Mouse (Mus musculus) brain, embryonic 14.5 days (tissue): ENCODE data around the gene Rpl22. TPM values are rescaled to one million over a fixed set of nuclear protein-coding genes. Genes with fewer than 3 reads are reported as not detected.

Experiments used
- DNase-seq: peaks from one replicate; pipeline ENCODE4 v3.0.0-alpha.2; 2011; ENCODE audit warnings: low read depth
- CTCF ChIP-seq: fragments of 200-500 bp; IDR thresholded peaks from 2 replicates; pipeline ENCODE4 v1.5.1; 2012; ENCODE audit warnings: inconsistent platforms, mild to moderate bottlenecking, moderate library complexity, borderline replicate concordance; ENCODE audit not compliant: insufficient read depth, insufficient read length; ENCODE audit errors: extremely low read depth
- POLR2A ChIP-seq: fragments of 200-500 bp; IDR thresholded peaks from 2 replicates; pipeline ENCODE4 v1.6.1; 2012; ENCODE audit warnings: mild to moderate bottlenecking, inconsistent platforms, borderline replicate concordance; ENCODE audit not compliant: poor library complexity, insufficient read depth, insufficient read length, severe bottlenecking; ENCODE audit errors: extremely low read depth
- polyA plus RNA-seq: library from polyadenylated mRNA; depleted of rRNA; stranded (reverse); fragments of >200 nt; gene quantifications from 2 replicates; pipeline ENCODE4 v1.2.3, GENCODE M21; 2012

The Rpl22 gene
- polyA plus RNA-seq, 1 experiment: 292 TPM

DNA sequence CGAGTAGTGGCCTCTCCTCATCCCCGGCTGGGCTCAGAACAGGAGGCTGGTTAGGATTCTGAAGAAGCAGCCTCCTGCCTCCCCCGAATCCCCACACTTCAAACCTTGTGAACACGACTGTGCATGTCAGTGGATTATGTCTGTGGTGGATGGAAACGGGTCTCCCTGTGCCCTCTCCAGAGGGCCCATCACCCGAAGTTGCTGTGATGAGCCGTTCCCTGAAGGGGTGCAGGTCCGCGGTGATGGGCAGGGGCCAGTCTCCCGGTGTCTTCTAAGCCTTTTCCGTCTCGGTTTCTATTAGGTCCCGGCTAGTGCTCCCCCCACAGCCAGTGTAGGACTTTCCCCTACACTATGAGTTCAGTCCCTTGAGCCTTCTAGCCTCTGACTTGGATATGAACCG is 26.7 kb upstream of the Rpl22 start:
- TF ChIP-seq POLR2A (no peak), CTCF (no peak)
- no peak for DNase-seq

- no peak for TF ChIP-seq POLR2A
- TF ChIP-seq CTCF: no peak
- no peak for DNase-seq
Observed at GRCm38 (mm10) chr4:152300375-152300774, 25.2 kb upstream of the Rpl22 start.

DNA sequence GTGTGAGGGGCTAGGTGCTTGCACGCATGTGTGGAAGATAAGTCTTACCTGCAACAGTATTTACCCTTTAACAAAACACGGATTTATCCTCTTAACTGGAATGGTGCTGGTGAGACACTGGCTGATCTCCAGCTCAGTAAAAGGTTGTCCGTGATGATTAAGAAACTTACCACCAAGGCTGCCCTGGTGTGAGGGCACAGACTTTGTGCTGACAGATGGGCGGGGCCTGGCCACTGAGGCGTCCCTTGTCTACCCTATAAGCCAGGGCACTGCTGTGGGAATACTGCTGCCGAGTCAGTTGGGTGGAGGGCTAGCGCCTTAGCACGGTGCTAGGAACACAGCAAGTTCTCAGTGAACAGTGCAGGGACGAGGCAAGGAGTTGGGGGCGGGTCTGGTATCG is 23.5 kb upstream of the Rpl22 start:
- no peak for TF ChIP-seq CTCF
- TF ChIP-seq POLR2A: no peak
- DNase-seq: no peak

DNA sequence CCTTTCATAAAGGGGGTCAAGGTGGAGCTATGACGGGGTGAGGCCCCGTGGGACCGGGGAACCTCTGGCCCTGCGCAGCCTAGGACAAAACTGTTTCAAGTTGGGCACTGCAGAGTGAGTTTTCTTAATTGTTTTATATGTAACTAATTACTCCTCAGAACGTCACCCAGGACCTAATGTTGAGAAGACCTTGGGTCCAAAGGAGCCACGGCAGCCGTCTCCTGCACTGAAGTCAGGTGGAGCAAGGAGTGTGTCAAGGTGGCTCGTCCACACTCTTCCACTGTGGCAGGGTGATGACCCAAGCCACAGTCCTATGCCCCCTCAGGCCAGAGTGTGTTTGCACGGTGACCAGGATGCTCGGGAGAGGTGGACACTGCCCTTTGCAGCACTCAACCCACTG is 22.4 kb upstream of the Rpl22 start:
- no peak for DNase-seq

DNA sequence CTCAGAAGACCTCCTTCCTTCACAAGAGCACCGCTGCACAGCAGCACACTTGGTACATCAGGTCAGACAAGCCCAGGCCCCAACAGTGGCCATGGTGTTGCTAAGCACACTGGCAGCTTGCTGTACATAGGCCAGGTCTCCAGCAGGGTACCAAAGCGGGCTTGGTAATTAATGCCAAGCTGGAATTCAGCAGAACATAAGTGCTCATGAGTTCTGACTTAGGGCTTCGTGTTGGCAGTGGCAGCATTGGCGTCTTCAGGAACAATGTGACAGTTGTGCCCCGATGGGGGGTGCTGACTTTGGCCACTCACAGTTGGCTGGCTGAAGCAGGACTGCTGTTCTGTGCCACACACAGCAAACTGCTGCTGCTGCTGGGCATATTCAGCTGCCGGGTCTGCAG is 20.9 kb upstream of the Rpl22 start:
- no peak for DNase-seq
- TF ChIP-seq CTCF: no peak
- TF ChIP-seq POLR2A: no peak

More for the DNA sequence above, 22.4 kb upstream of the Rpl22 start:
- TF ChIP-seq CTCF: no peak

DNA sequence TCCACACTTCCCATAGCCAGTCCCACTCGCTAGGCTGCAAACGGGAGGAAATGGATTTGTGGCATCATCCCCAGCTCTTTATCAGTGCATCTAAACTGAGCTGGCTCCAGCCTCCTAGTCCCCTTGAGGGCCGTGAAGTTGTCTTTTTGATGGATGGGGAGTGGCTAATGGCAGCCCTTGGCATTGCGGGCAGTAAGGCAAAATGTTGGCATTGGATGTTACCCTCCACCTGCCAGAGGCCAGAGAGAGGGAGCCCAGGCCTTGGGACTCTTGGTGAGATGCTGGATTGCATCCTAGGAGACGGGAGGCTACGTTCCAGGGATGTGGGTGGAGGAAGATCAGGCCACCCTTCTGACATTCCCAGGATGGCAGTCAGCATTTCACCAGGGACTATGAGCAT is 19.6 kb upstream of the Rpl22 start:
- TF ChIP-seq CTCF (no peak), POLR2A (no peak)
- no peak for DNase-seq

DNA sequence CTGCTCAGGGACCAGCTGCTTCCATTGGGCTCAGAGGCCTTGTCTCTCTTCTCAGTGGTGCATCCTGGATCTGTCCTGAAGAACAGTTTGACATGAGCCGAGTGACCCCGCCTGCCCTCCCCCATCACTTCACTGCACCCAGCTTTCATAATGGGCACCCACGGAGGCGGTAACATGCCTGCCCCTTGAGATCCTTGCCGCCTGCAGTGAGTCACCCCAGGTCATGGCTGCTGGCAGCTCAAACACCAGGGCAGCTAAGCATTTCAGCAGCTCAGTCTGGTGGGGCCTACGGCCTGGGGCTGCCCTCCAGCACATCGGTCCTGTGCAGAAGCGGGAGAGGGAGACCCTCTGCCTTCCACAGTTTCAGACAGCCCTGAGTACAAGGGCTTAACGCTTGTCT is 18.0 kb upstream of the Rpl22 start:
- TF ChIP-seq CTCF (no peak), POLR2A (no peak)
- DNase-seq: no peak

GRCm38 (mm10) chr4:152312186-152312585 is 13.4 kb upstream of the Rpl22 start:
- TF ChIP-seq CTCF (no peak), POLR2A (no peak)
- DNase-seq: no peak

DNA sequence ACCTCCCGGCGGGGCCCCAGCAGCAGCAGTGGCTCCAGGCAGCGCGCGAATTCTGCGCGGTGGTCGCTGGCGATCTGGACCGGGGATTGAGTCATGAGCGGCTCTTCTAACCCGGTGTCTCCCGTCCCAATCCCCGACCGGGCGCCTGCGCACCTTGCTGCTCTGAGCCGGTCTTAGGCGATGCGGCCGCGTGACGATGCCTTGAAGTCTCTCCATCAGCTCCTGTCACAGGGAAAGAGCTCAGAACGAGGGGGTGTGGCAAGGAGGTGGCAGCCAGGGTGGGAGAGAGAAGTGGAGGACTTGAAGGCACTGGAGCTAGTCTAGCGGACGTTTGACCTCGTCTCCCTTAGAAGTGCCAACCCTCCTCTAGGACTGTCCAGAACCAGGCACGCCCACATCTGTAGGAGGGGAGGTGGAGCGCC is 12.3 kb upstream of the Rpl22 start:
- TF ChIP-seq CTCF: no peak
- no peak for TF ChIP-seq POLR2A
- peak; percentile 56 for DNase-seq

DNA sequence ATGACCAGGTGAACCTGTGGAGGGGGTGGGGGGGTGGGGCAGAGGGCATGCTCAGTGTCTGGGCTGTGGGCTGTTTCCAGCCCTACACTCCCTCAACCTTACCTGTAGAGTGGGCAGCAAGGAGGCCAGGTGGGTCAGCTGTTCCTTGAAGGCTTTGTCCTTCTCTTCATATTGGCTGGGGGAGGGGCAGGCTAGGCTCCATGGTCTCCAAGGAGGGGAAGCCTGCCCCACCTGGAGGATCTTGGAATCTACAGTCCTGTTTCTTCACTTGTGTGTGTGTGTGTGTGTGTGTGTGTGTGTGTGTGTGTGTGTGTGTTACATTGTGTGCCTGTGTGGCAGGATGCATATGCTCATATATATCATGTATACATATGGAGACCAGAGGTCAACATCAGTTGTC is 11.6 kb upstream of the Rpl22 start:
- peak; percentile 59 for DNase-seq
- TF ChIP-seq CTCF (peak; percentile 36; the same call in 1 of the 2 replicates), POLR2A (no peak)

GRCm38 (mm10) chr4:152315498-152316213 is 9.9 kb upstream of the Rpl22 start:
- DNase-seq: no peak
- TF ChIP-seq CTCF (no peak), POLR2A (no peak)

- DNase-seq: no peak
- no peak for TF ChIP-seq CTCF
- no peak for TF ChIP-seq POLR2A
Observed at GRCm38 (mm10) chr4:152317631-152318033, 7.9 kb upstream of the Rpl22 start.
